Mouse (Mus musculus) layer of hippocampus, postnatal 10 days (tissue): ENCODE measurements around the gene Synj2bp. TPM values are rescaled to one million over a fixed set of nuclear protein-coding genes. Genes with fewer than 3 reads are reported as not detected.
A peak's percentile ranks its signal among the peaks of the same experiment; 100 is the strongest.
"Not testable (repeated sequence)": the region's sequence is repeated elsewhere in the genome, so short reads cannot be mapped to it uniquely, and the experiment has no call there.

Experiments used
- DNase-seq, 2 experiments: peaks; one replicate each; pipeline ENCODE4 v3.0.0; 2021; ENCODE audit warnings: low spot score in 2 of 2
- long read RNA-seq: library from polyadenylated mRNA; stranded (forward); transcript quantifications from one replicate; pipeline ENCODE4 v2.0.0, GENCODE M21; 2023
- total RNA-seq, 2 experiments: library from RNA; stranded (reverse); gene quantifications; 2 replicates each; pipeline ENCODE4 v1.2.3; 2021

The Synj2bp gene
- total RNA-seq = 10 to 100 TPM; 19.8 to 21.6 TPM
- long read RNA-seq, full-length matches to known transcripts = 16 of 21 reads
- long read RNA-seq, partial matches to known transcripts = 2 of 21 reads
- long read RNA-seq, other reads (novel, unspliced or antisense) = 3 of 21 reads

DNA sequence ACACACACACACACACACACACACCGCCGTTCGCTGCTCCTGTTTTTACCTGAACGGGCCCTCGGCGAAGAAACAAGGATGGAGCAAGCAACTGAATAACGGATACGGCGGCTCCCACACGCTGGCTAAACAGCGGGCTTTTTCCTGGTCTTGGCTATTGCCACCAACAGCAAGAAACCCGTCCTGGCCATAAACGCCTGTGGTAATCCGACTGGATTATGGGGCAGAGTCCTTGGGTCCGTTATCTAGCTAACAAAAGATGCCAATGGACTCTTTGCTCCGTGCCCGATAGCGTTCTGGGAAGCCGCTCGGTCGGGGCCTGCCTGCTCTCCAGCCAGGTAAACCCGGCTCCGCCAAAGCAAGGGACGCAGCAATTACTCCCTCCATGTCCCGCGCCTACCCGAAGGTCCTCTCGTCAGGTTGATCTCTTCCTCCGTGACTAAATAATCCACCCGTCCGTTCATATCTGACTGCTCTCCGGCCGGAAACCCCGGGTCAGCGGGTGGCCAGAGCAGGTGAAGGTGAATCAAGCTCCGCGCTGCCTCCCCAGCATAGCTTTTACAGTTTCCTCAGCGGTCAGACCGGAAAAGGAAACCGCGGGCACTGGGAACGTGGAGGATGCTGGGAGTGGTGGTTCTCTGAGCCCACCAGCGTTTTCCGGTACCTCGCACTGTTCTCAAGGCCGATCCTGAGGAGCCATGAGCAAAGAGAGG is at the start of gene Synj2bp, which contains the start of gene Gm20498:
Synj2bp (minus strand) TSS at position 596 of the 713 bp plus-strand sequence.
Gm20498 (minus strand) TSS at position 590 of the 713 bp plus-strand sequence.
- peak; percentile 82 to 86 for DNase-seq

DNA sequence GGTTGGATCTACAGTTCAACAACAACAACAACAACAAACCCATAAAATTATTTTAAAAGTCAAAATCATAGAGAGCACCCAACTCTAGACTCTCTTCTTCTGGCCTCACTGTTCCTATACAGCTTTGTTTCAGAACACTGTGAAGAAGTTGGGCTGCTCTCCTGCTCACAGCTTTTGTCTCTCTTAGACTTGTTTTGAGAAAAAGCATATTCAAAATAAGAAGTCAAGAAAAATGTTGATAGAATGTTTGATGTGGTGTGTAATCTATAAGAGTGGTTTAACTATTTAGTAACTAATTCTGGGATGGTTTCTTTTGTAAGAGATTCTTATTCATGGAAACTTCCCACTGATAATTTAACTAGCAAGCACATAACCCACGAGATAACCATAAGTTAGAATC is 35.7 kb upstream of the Synj2bp start, which contains the start of gene Adam21:
Adam21 (minus strand) TSS at position 101 of the 400 bp plus-strand sequence.
- DNase-seq = no peak

DNA sequence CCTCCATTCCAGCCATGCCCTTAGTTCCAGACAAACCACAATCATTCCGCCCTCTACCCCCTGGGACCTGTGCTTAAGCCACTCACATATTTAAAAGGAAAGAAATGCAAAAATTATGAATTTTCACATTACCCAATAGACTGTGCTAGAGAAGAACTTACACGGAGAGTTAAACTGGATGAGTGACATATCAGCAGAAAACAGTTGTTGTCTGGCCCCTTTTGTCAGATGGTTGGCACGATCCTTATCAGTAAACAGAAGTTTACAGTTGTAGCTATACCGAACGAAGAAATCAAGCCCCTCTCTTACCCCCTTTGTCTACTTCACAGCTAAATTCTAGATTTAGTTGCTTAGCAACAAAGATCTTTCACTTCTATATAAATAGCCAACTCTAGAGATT is 35.2 kb upstream of the Synj2bp start:
- no peak for DNase-seq

DNA sequence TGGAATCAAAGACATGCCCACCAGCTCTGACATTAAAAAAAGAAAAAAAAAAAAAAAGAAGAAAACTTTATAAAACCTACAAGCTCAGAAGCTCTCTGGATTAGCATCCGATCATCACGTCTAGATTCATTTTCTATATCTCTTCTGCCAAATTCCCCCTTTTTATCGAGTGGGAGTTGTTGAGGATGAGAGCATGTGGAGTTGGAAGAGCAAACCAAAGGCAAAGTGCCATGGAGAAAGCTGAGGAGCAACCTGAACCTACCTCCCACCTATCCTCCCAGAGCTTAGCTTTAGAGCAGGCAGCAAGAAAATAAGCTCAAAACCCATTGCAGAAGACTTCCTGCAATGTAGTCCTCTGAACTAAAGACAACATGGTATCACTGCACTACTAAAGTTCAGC is 31.5 kb upstream of the Synj2bp start:
- no peak for DNase-seq

DNA sequence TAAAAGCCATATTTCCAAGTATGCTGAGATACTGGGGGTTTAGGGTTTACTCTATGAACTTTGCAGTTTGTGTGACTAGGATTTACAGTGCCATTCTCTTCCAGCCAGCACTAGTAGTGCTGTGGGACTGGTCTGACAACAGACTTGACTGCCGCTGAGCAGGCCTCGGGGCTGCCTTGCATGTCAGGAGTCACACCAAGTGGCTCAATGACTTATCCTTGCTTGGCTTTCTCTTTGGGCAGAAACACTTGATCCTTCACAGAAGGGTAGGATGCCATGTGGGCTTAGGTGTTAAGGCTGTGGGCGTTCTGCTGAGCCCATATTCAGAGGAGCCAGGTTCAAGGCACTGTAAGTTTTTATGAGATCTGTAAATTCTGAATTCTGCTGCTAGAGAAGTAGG is 16.6 kb upstream of the Synj2bp start:
- DNase-seq = no peak

DNA sequence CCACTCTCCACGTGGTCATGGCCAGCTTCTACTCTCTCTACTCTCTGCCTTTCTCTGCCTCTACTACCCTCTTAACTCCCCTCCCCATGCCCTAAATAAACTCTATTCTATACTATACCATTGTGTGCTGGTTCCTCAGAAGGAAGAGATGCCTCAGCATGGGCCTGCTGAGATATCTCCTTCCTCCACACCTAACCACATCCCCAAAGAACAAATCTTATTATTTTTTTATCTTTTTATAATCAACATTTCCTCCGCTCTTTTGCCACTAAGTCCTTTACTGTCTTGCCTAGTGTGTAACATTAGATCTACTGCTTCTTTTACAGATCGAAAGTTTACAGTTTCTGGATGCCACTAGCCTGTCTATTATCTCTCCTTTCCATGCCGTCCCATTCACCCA is 14.5 kb upstream of the Synj2bp start:
- no peak for DNase-seq

DNA sequence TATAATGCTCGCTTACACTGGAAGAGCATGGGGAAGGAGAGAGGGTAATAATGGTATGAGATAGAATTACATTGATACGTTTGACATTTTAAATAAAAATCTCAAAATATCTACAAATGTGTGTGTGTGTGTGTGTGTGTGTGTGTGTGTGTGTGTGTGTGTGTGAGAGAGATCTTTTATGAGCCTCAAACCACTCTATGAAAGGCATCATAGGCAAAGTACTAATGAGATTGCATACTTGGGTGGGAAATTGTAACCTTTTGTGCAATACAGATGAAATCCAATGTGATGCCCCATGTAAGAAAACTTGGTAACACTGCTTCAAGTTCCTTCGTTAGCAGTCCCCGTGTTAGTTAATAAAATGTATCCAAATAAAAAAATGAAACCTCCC is 313 bp upstream of the Synj2bp start:
- no peak for DNase-seq

DNA sequence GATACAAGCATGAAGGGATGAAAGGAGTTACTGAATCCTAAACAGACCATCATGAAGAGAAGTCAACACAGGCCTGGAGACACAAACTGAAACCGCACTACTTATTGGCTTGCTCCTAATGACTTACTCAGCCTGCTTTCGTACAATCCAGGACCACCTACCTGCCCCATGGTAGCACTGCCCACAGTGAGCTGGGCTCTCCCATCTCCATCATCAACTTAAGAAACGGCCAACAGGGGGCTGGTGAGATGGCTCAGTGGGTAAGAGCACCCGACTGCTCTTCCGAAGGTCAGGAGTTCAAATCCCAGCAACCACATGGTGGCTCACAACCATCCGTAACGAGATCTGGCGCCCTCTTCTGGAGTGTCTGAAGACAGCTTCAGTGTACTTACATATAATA is 2.1 kb downstream of the Synj2bp start:
- not testable (repeated sequence) for DNase-seq

DNA sequence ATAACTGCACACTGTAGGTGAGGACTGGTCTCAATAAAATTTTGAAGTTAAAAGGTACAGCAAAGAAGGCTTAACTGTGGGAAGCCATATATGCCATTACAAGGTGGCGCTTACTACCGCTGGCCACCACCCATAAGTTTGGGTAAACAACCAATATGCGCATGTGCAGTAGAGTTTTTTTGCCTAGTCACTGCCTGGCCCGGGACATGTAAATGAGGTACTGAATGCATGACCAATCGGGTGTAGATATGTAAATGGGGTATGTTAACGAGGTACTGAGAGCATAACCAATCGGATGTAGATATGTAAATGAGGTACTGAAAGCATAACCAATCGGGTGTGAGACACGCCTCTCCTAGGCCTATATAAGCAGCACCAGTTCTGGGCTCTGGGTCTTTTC is 35.8 kb downstream of the Synj2bp start:
- not testable (repeated sequence) for DNase-seq

DNA sequence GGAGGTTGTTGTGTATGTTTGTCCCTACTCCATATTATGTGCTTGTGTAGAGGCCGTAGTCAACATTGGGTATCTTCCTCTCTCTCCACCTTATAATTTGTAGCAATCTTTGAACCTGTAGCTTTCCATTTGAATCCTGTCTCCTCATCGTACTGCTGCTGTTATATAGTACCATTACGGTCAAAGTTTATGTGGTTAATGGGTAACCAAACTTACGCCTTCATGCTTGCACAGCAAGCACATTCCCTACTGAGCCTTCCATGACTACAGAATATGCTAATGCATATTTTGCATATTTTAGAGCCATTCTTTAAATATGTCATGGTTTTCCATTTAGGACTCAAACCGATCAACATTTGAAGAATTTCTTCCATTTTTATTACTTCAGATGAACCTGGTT is 42.2 kb downstream of the Synj2bp start:
- DNase-seq = no peak

DNA sequence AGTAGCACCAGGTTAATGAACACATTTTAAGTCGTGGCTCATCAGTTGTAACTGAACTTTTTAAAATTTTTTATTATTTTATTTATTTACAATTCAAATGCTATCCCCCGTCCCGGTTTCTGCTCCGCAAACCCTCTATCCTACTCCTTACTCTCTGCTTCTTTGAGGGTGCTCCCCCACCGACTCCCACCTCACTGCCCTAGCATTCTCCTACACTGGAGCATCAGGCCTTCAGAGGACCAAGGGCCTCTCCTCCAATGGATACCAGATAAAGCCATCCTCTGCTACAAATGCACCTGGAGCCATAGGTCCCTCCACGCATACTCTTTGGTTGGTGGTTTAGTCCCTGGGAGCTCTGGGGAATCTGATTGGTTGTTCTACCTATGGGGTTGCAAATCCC is 47.4 kb downstream of the Synj2bp start:
- peak; percentile 5 to 15 for DNase-seq

DNA sequence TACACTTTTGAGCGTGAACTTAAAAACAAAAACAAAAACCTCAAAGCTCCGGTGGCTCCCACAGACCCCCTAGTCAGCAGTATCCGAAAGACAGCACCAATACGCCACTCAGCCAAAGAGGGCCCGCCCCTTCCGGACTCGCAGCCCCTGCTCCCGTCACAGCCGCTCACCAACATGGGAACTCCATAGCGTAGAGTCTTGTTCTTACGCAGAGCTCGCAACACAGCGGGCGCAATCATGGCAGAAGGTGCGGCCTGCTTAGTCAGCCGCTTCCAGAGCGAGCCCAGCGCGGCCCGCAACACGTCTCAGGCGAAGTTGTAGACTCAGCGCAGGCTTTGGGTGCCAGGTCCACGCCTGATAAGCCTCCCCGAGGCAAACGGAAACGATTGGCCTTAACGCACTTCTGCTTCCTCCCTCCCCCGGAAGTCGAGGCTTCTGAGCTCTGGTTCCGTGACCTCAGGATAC is 48.0 kb downstream of the Synj2bp start, which contains the start of gene Cox16:
Cox16 (minus strand) TSS at position 401 of the 465 bp plus-strand sequence.
- peak; percentile 82 to 87 for DNase-seq

DNA sequence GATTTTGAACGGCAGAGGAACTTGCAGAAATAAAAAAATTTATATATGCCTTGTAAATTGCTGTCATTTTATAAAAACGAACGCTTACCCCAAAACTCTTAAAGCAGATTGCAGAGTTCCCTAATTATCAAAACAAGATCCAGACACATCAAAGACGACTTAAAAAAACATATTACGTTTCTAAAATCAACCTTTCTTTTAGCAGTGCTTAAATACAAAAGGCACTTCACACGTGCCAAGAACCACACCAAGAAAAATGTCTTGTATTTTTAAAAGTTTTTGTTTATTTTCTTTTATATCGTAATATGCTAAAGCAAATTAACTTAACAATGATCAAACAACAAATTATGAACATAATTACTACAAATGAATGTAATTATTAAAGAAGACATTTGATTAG is 48.5 kb downstream of the Synj2bp start:
- DNase-seq = no peak

DNA sequence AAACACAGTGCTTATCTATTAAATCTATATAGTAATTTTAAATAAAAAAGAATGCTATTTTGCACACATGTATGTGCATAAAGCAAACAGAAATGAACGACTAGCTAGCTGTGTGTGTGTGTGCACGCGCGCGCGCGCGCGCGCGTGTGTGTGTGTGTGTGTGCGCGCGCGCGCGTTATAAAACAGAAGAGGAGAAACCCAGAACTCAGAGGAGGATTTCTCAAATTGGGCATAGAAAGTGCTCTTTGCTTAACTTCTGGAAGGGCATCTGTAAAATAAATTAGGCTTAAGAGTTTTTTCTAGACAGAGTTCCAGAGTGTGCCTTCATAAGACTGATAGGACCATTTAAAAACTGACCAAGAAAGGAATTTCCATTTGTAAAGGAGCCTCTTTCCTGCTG is 49.1 kb downstream of the Synj2bp start:
- DNase-seq = no peak

DNA sequence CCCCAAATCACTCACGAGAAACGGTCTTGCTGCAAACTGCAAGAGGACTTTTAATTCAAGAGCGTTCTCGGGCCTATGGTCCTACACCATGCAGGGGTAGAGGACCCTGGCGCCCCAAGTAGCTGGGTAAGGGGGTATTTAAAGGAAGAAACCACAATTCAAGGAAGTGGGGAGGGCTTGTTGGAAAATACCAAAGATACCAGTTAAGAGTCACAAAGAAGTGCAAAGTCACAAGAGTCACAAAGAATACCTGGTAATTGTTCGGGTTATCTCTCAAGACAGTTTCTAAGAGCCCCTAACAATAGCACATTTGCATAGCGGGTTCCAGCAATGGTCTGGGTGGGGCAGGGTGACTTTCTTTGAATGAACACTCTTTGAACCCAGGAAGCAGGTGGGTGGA is 73.7 kb downstream of the Synj2bp start:
- DNase-seq = not testable (repeated sequence)

Other genes starting within 250 kb of the Synj2bp start
- 10 to 100 TPM; 20.7 to 28.5 TPM for gene Slc8a3, start 199.7 kb downstream of the Synj2bp start, total RNA-seq
- 1 to 10 TPM; 1.4 to 3.0 TPM for gene Gm4787, start 153.4 kb downstream of the Synj2bp start, total RNA-seq
- gene Adam4, start 111.0 kb downstream of the Synj2bp start, total RNA-seq = 1 to 10 TPM; 1.9 to 3.2 TPM
- gene Cox16, start 47.8 kb downstream of the Synj2bp start, total RNA-seq = 10 to 100 TPM; 35.9 to 49.9 TPM
- 10 to 100 TPM; 42.1 to 42.7 TPM for gene Gm20498, start within 50 bp of the Synj2bp start, total RNA-seq
- under 1 TPM; 0.23 to 0.29 TPM for gene Adam21, start 35.6 kb upstream of the Synj2bp start, total RNA-seq
- gene Med6, start 62.1 kb upstream of the Synj2bp start, total RNA-seq = 10 to 100 TPM; 25.1 to 26.2 TPM
- gene Ttc9, start 98.3 kb upstream of the Synj2bp start, total RNA-seq = 10 to 100 TPM; 65.3 to 65.5 TPM
- 10 to 100 TPM; 47.4 to 55.0 TPM for gene Map3k9, start 248.3 kb upstream of the Synj2bp start, total RNA-seq